Mouse (Mus musculus) layer of hippocampus, adult 8-10 months (tissue): ENCODE data around the gene Pde8a. TPM values are rescaled to one million over a fixed set of nuclear protein-coding genes. Genes with fewer than 3 reads are reported as not detected.
"Not testable (repeated sequence)": the region's sequence is repeated elsewhere in the genome, so short reads cannot be mapped to it uniquely, and the experiment has no call there.

Source experiments
- DNase-seq, 2 experiments: peaks; one replicate each; pipeline ENCODE4 v3.0.0; 2022; ENCODE audit warnings: low spot score in 2 of 2
- total RNA-seq, 4 experiments: library from RNA; stranded (reverse); gene quantifications; 2 replicates each; pipeline ENCODE4 v1.2.4; 2022

Pde8a gene
- 10 to 100 TPM; 10.1 to 13.0 (median 11.6) TPM for total RNA-seq

DNA sequence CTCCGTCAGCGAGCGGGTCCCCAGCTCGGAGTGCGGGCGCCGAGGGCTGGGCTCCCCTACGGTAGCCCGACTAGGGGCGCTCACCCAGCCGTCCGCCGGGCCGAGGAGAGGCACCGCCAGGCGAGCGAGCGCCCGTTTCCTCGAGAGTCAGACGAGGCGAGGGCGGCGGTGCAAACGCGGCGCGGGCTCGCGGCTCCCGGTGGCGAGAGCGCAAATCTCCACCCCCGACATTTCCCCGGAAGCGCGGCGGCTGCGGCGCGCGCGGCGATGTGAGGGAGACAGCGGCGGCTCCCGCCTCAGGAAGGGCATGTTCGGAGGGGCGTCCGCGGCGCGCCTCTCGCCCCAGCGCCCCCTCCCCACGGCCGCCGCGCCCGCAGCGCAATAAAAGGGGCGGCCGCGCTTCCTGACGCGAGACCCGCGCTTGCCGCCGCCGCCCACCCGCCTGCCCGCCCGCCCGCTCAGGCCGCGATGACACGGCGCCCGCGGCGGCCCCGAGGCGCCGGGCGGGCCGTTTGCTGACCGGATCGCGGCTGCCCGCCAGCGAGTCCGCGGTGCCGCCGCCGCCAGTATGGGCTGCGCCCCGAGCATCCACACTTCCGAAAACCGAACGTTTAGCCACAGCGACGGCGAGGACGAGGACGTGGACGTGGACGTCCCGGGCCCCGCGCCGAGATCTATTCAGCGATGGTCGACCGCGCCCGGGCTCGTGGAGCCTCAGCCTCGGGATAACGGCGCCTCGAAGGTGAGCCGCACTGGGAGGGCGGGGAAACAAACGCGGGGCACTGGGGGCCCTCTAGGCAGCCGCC, at the start of gene Pde8a:
Gene Pde8a (plus strand): TSS at position 250 of the 806 bp plus-strand sequence.
- no peak for DNase-seq

DNA sequence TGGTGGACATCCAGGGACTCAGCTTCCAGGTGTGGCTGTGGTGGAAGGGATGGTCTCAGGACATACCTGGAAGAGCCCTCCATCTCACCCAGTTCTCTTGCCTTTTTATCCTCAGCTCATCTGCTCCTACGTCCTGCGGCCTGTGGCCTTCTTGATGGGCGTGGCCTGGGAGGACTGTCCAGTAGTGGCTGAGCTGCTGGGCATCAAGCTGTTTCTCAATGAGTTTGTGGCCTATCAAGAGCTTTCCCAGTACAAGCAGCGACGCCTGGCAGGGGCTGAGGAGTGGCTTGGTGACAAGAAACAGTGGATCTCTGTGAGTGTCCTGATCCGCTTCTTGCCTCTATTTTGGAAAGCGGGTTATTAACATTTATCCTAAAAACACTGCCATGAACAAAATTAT, 49.0 kb upstream of the Pde8a start:
- no peak for DNase-seq

DNA sequence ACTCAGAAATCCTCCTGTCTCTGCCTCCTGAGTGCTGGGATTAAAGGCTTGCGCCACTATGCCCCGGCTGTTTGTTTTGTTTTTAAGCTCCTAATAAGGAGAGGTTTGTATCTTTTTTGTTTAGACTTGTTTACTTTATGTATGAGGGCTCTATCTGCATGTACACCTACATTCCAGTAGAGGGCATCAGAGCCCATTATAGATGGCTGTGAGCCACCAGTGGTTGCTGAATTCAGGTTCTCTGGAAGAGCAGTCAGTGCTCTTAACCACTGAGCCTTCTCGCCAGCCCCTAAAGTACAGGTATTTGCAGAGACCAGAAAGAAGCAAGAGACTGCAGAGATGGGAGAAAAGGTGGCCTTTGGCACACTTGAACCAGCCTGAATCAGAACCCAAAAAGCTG, 46.3 kb upstream of the Pde8a start:
- peak in 1 of 2 experiments; percentile 29 for DNase-seq

DNA sequence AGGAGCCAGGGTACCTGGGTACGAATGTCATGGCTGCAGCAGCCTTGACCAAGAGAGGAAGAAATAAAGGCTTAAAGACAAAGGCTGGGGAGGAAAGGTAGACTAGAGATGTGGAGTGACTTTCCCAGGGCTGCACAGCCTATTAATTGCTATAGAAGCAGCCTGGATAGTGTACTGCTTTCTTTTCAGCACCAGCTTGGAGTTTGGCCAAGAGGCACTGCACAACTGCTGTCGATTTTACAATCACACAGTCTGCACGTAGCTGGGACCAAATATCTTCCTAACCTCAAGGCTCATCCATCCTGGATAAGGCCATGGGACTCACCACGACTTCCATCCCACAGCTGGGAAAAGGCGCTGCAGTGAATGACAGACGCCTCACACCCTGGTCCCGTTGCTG, 44.0 kb upstream of the Pde8a start:
- DNase-seq: no peak

- no peak for DNase-seq
Measured at GRCm38 (mm10) chr7:81173931-81174330, 39.5 kb upstream of the Pde8a start.

GRCm38 (mm10) chr7:81174654-81175053, 38.7 kb upstream of the Pde8a start:
- DNase-seq: no peak

DNA sequence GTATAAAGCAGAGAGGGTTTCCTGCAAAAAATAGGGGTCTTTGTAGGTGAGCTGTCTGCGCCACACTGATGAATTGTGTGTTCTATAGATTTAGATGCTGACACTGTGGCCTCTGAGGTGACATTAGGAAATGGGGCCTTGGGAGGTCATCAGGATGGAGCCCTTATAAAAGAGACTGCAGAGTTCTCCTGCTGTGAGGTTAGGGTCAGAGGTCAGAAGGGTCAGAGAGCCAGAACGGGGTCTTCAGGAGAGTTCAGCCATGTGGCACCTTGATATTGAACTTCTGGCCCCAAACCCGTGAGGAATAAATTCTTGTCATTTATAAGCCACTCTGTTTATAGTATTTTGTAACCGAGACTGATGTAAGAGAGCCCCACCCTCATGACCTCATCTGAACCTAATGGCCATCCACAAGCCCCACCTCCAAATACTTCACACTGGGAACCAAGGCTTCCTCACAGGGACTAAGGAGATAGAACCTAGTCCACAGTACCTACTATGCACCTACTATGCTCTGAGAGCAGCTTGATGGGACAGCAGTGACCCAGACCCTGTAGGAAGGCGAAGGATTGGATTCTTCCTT, 37.1 kb upstream of the Pde8a start:
- no peak for DNase-seq

GRCm38 (mm10) chr7:81179494-81179893, 33.9 kb upstream of the Pde8a start:
- DNase-seq: no peak

GRCm38 (mm10) chr7:81182492-81183175, 30.8 kb upstream of the Pde8a start:
- DNase-seq: no peak

DNA sequence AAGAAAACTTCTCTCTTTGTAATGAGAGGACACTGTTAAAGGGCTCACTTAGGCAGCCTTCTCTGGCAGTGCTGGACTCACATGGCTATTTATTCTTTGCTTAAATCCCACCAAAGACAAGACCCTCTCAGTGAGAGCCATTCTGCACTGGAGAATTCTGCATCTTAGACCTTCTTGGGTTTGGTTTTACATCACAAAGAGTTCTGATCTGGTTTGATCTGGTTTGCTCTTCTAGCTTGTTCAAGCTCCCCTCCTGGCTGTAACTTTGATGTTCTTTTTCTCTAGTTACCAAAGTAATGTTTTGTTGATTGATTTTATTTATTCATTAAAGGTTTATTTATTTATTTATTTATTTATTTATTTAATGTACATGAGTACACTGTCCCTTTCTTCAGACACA, 30.2 kb upstream of the Pde8a start:
- no peak for DNase-seq

GRCm38 (mm10) chr7:81184136-81184535, 29.3 kb upstream of the Pde8a start:
- DNase-seq: no peak

GRCm38 (mm10) chr7:81184651-81185050, 28.7 kb upstream of the Pde8a start:
- DNase-seq: no peak

- not testable (repeated sequence) for DNase-seq
Measured at GRCm38 (mm10) chr7:81186036-81186435, 27.4 kb upstream of the Pde8a start.

DNA sequence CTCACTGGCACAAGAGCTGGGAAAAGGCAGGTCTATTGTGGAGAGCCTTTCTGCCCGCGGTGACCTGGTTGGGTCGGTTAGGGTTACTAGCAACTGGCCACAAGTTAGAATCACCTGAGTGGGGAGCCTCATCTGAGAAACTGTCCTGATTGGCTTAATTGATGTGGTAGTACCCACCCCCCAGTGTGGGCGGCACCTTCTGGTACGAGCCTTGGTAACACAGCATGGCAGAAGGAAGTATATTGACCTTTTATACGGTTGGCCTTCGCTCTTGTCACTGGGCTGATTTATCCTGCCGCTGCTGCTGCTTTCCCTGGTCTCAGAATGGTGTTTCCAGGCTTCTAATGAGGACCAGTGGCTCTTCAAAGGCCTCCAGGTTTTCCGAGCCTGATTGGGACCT, 24.2 kb upstream of the Pde8a start:
- DNase-seq: no peak

GRCm38 (mm10) chr7:81195509-81195908, 17.9 kb upstream of the Pde8a start:
- DNase-seq: no peak

GRCm38 (mm10) chr7:81196796-81197195, 16.6 kb upstream of the Pde8a start:
- DNase-seq: no peak

- peak in 1 of 2 experiments; percentile 6 for DNase-seq
Measured at GRCm38 (mm10) chr7:81198538-81198937, 14.9 kb upstream of the Pde8a start.

- DNase-seq: no peak
Measured at GRCm38 (mm10) chr7:81199109-81199508, 14.3 kb upstream of the Pde8a start.

DNA sequence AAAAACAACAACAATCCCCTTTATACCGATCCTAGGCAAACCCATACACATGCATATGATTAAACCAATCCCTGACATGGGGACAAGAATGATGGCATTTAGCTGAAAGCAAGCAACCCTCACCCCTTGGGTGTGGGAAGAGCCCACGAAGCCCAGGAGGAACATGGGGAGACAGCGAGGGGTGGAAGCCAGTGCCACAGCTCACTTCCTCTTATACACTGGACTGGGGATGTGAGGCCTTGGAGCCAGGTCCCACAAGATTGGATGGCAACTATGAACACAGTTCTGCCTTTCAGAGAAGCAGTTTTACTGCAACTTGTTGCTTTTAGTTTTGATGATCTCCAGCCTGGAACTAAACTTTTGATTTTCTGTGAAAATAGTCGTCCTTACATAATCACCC, 13.6 kb upstream of the Pde8a start:
- no peak for DNase-seq

- no peak for DNase-seq
Measured at GRCm38 (mm10) chr7:81202389-81202788, 11.0 kb upstream of the Pde8a start.

- DNase-seq: not testable (repeated sequence)
Measured at GRCm38 (mm10) chr7:81203576-81203975, 9.8 kb upstream of the Pde8a start.

- peak; percentile 14 to 60 for DNase-seq
Measured at GRCm38 (mm10) chr7:81208944-81209343, 4.5 kb upstream of the Pde8a start.
